Mouse (Mus musculus) brain, embryonic 14.5 days (tissue): Measurements from ENCODE around the gene Grtp1.

Experiments
- CTCF ChIP-seq: fragments of 200-500 bp; IDR thresholded peaks from 2 replicates; pipeline ENCODE4 v1.5.1; 2012; ENCODE audit warnings: inconsistent platforms, mild to moderate bottlenecking, moderate library complexity, borderline replicate concordance; ENCODE audit not compliant: insufficient read depth, insufficient read length; ENCODE audit errors: extremely low read depth
- POLR2A ChIP-seq: fragments of 200-500 bp; IDR thresholded peaks from 2 replicates; pipeline ENCODE4 v1.6.1; 2012; ENCODE audit warnings: mild to moderate bottlenecking, inconsistent platforms, borderline replicate concordance; ENCODE audit not compliant: poor library complexity, insufficient read depth, insufficient read length, severe bottlenecking; ENCODE audit errors: extremely low read depth

DNA sequence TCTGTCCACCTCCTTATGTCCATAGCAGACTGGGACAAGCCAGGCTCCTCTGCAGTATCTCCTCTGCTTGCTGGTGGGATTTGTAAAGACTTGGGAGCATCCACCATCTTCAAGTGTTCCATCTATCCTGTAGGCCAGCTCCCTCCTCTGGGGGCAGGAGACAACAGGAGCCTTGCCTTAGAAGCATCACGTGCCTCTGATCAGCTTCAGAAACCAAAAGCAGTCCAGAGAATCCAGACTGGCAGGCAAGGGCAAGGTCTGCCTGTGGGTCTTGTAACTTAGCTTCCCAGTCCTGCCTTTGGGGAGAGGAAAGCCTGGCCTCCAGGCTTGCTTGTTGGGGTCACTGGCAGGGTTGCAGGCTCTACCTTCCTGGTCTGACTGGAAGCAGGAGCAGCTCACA lies 24.8 kb downstream of the Grtp1 start:
- no peak for TF ChIP-seq POLR2A
- no peak for TF ChIP-seq CTCF
